Mouse (Mus musculus): Measurements from ENCODE around the gene Il4i1. TPM values are rescaled to one million over a fixed set of nuclear protein-coding genes. Genes with fewer than 3 reads are reported as not detected.

The Il4i1 gene
- polyA plus RNA-seq, 1 experiment from 2014 or later, result 0.88 TPM

DNA sequence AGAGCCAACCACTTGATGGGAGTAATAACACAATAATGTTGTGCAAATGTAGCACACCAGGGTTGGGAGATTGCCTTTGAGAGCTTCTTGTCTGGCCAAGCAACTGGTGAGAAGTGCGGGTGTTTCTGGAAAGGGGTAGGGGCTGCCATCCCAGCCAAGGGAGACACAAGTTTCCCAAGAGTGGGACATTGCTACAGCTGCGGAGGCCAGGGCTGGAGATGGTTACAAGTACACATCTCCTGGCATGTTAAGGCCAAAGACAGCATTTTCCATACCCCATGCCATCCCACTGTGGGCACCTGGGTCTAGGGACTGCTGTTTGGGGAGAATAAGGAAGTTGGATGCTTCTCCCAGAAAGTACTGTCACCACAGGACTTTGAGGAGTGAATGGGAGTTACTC, 36.9 kb downstream of the Il4i1 start:
- Histone ChIP-seq H3K4me2 (ENCODE audit: low read length) (no peak overlapping the region), H3K36me3 (ENCODE audit: insufficient read depth, low read length) (no peaks in the 10 kb centered on the region), H3K4me1 (replicated peaks; ENCODE audit: insufficient read depth, low read length) (peaks cover 35% of the 10 kb centered on the region), H3K9ac (ENCODE audit: low read depth, low read length) (no peak overlapping the region), H3K27me3 (ENCODE audit: insufficient read depth, low read length) (no peaks in the 10 kb centered on the region), H3K9me3 (replicated peaks; ENCODE audit: low read length) (no peaks in the 10 kb centered on the region), H3K4me3 (replicated peaks; ENCODE audit: low read depth, low read length) (no peak overlapping the region), H3K27ac (no peak overlapping the region)
- DNase-seq (ENCODE audit: low spot score) (no peak), ATAC-seq (replicated peaks; ENCODE audit: low FRiP score, low read depth) (no peak)
- TF ChIP-seq CTCF (IDR thresholded peaks at IDR 0.05; ENCODE audit: low read depth), result no peak
- WGBS, result 90% methylated on average over 2 of the region's 2 CpGs

- TF ChIP-seq CTCF (IDR thresholded peaks at IDR 0.05; ENCODE audit: low read depth), result no peak
- Histone ChIP-seq H3K27me3 (ENCODE audit: insufficient read depth, low read length) (no peaks in the 10 kb centered on the region), H3K4me3 (replicated peaks; ENCODE audit: low read depth, low read length) (peak overlapping the region; percentile 47), H3K36me3 (ENCODE audit: insufficient read depth, low read length) (no peaks in the 10 kb centered on the region), H3K9me3 (replicated peaks; ENCODE audit: low read length) (no peaks in the 10 kb centered on the region), H3K4me1 (replicated peaks; ENCODE audit: insufficient read depth, low read length) (peaks cover 35% of the 10 kb centered on the region), H3K27ac (peak overlapping the region; percentile 96), H3K9ac (ENCODE audit: low read depth, low read length) (peak overlapping the region; percentile 54), H3K4me2 (ENCODE audit: low read length) (peak overlapping the region; percentile 90)
- WGBS, result 21% methylated on average over 26 of the region's 26 CpGs
- ATAC-seq (replicated peaks; ENCODE audit: low FRiP score, low read depth), result no peak
- no peak for DNase-seq (ENCODE audit: low spot score)
Measured at GRCm38 (mm10) chr7:44853596-44854355, 37.6 kb downstream of the Il4i1 start.

- ATAC-seq (replicated peaks; ENCODE audit: low FRiP score, low read depth) (peak; percentile 65), DNase-seq (ENCODE audit: low spot score) (peak; percentile 93)
- Histone ChIP-seq H3K4me3 (replicated peaks; ENCODE audit: low read depth, low read length) (peak overlapping the region; percentile 47), H3K27ac (peak overlapping the region; percentile 96), H3K36me3 (ENCODE audit: insufficient read depth, low read length) (no peaks in the 10 kb centered on the region), H3K9me3 (replicated peaks; ENCODE audit: low read length) (no peaks in the 10 kb centered on the region), H3K4me1 (replicated peaks; ENCODE audit: insufficient read depth, low read length) (peaks cover 35% of the 10 kb centered on the region), H3K4me2 (ENCODE audit: low read length) (peak overlapping the region; percentile 90), H3K9ac (ENCODE audit: low read depth, low read length) (peak overlapping the region; percentile 54), H3K27me3 (ENCODE audit: insufficient read depth, low read length) (no peaks in the 10 kb centered on the region)
- no peak for TF ChIP-seq CTCF (IDR thresholded peaks at IDR 0.05; ENCODE audit: low read depth)
- under 1% methylated on average over 45 of the region's 45 CpGs for WGBS
Measured at GRCm38 (mm10) chr7:44854356-44855031, 38.3 kb downstream of the Il4i1 start.

GRCm38 (mm10) chr7:44855036-44855435, 38.8 kb downstream of the Il4i1 start:
- H3K9me3 ChIP-seq (replicated peaks; ENCODE audit: low read length), result no peaks in the 10 kb centered on the region
- peak overlapping the region; percentile 47 for H3K4me3 ChIP-seq (replicated peaks; ENCODE audit: low read depth, low read length)
- no peaks in the 10 kb centered on the region for H3K27me3 ChIP-seq (ENCODE audit: insufficient read depth, low read length)
- WGBS, result 35% methylated on average over 10 of the region's 10 CpGs
- H3K27ac ChIP-seq, result peak overlapping the region; percentile 96
- DNase-seq (ENCODE audit: low spot score) (no peak), ATAC-seq (replicated peaks; ENCODE audit: low FRiP score, low read depth) (peak; percentile 1; the same call in 1 of the 2 replicates)
- no peaks in the 10 kb centered on the region for H3K36me3 ChIP-seq (ENCODE audit: insufficient read depth, low read length)
- TF ChIP-seq CTCF (IDR thresholded peaks at IDR 0.05; ENCODE audit: low read depth), result no peak
- H3K4me2 ChIP-seq (ENCODE audit: low read length), result peak overlapping the region; percentile 90
- H3K9ac ChIP-seq (ENCODE audit: low read depth, low read length), result peak overlapping the region; percentile 54
- H3K4me1 ChIP-seq (replicated peaks; ENCODE audit: insufficient read depth, low read length), result peaks cover 35% of the 10 kb centered on the region

GRCm38 (mm10) chr7:44856265-44856916, 40.2 kb downstream of the Il4i1 start:
- Histone ChIP-seq H3K27me3 (ENCODE audit: insufficient read depth, low read length) (no peaks in the 10 kb centered on the region), H3K4me2 (ENCODE audit: low read length) (peak overlapping the region; percentile 92), H3K36me3 (ENCODE audit: insufficient read depth, low read length) (no peaks in the 10 kb centered on the region), H3K9me3 (replicated peaks; ENCODE audit: low read length) (no peaks in the 10 kb centered on the region), H3K9ac (ENCODE audit: low read depth, low read length) (no peak overlapping the region), H3K27ac (peak overlapping the region; percentile 92), H3K4me3 (replicated peaks; ENCODE audit: low read depth, low read length) (peak overlapping the region; percentile 73; the same call in 1 of the 2 replicates), H3K4me1 (replicated peaks; ENCODE audit: insufficient read depth, low read length) (peaks cover 28% of the 10 kb centered on the region)
- DNase-seq (ENCODE audit: low spot score) (no peak), ATAC-seq (replicated peaks; ENCODE audit: low FRiP score, low read depth) (no peak)
- no peak for TF ChIP-seq CTCF (IDR thresholded peaks at IDR 0.05; ENCODE audit: low read depth)
- 59% methylated on average over 9 of the region's 9 CpGs for WGBS

GRCm38 (mm10) chr7:44857042-44857552, 40.9 kb downstream of the Il4i1 start, which contains the start of gene Pnkp:
TSS of gene Pnkp (plus strand) at chr7:44857139.
- no peaks in the 10 kb centered on the region for H3K27me3 ChIP-seq (ENCODE audit: insufficient read depth, low read length)
- DNase-seq (ENCODE audit: low spot score) (peak; percentile 90), ATAC-seq (replicated peaks; ENCODE audit: low FRiP score, low read depth) (peak; percentile 3; the same call in 1 of the 2 replicates)
- 0 out of 2 replicates have a peak, but pooled peaks cover 2% of the 10 kb centered on the region for H3K36me3 ChIP-seq (ENCODE audit: insufficient read depth, low read length)
- H3K9me3 ChIP-seq (replicated peaks; ENCODE audit: low read length), result no peaks in the 10 kb centered on the region
- peak within 1 kb of the TSS; percentile 92 for H3K4me2 ChIP-seq (ENCODE audit: low read length)
- H3K4me1 ChIP-seq (replicated peaks; ENCODE audit: insufficient read depth, low read length), result peaks cover 28% of the 10 kb centered on the region
- H3K4me3 ChIP-seq (replicated peaks; ENCODE audit: low read depth, low read length), result peak within 1 kb of the TSS; percentile 73
- H3K9ac ChIP-seq (ENCODE audit: low read depth, low read length), result peak within 1 kb of the TSS; percentile 82
- under 1% methylated on average over 32 of the region's 32 CpGs for WGBS
- peak; percentile 10; the same call in 1 of the 2 replicates for TF ChIP-seq CTCF (IDR thresholded peaks at IDR 0.05; ENCODE audit: low read depth)
- H3K27ac ChIP-seq, result peak within 1 kb of the TSS; percentile 92

Measured in kidney, postnatal 0 days (tissue).